ENCODE assay signal across 24 mouse cellular contexts in the genomic region with DNA sequence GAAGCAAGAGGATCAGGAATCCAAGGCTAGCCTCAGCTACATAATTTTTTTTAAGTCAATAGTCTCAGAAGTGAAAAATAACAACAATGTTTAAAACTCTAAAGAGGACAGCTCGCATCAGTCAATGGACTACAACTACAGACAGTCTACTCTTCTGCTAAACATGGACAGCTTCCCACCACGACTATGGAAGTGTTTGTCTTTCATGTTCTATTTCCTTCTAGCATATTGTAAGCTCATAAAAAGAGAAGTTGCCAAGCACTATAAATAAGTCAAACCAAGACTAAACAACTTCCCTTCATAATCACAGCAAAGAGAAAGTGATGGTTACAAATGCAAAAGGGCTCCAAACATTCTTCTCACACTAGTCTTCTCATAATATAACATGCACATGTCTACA. TPM values are rescaled to one million over a fixed set of nuclear protein-coding genes. Genes with fewer than 3 reads are reported as not detected.
DNase-seq lines count a peak whose midpoint lies in the region; ATAC-seq and TF ChIP-seq lines count a peak whose summit lies in the region.
"Had no signal": no experiment of that assay in that cellular context is flagged by ENCODE, and none has a peak within 500 bp of the region (broad histone marks: within the 10 kb centered on the region; RNA-seq: fewer than 3 reads in every experiment).

No protein-coding gene starts in this region.

- H3K27me3 ChIP-seq in heart, postnatal 0 days (ENCODE audit: control insufficient read depth, insufficient read depth, low read length) = no peaks in the 10 kb centered on the region
- H3K27me3 ChIP-seq in heart, embryonic 11.5 days (ENCODE audit: control insufficient read depth, insufficient read depth, low read length) = no peaks in the 10 kb centered on the region
- no peaks in the 10 kb centered on the region for H3K27me3 ChIP-seq in lung, embryonic 16.5 days (ENCODE audit: control insufficient read depth, insufficient read depth, low read depth, low read length)
- H3K27me3 ChIP-seq in stomach, postnatal 0 days (ENCODE audit: control insufficient read depth, insufficient read depth, low read length) = no peaks in the 10 kb centered on the region
- H3K27me3 ChIP-seq: embryonic facial prominence, embryonic 12.5 days; intestine, embryonic 15.5 days; limb, embryonic 13.5 days; liver, embryonic 13.5 days; midbrain, embryonic 13.5 days had no signal

- no peak overlapping the region for H3K4me2 ChIP-seq in heart, postnatal 0 days (ENCODE audit: low read depth, low read length)
- no peak overlapping the region for H3K4me2 ChIP-seq in heart, embryonic 11.5 days
- no peak overlapping the region for H3K4me2 ChIP-seq in lung, embryonic 16.5 days (ENCODE audit: low read depth, low read length)
- H3K4me2 ChIP-seq in stomach, postnatal 0 days (replicated peaks; ENCODE audit: low read depth) = no peak overlapping the region
- H3K4me2 ChIP-seq: embryonic facial prominence, embryonic 12.5 days; intestine, embryonic 15.5 days; limb, embryonic 13.5 days; liver, embryonic 13.5 days; midbrain, embryonic 13.5 days had no signal

- no peak overlapping the region for H3K4me3 ChIP-seq in heart, postnatal 0 days (ENCODE audit: low read depth, low read length)
- H3K4me3 ChIP-seq in heart, embryonic 11.5 days (ENCODE audit: low read depth, low read length) = no peak overlapping the region
- no peak overlapping the region for H3K4me3 ChIP-seq in lung, embryonic 16.5 days (ENCODE audit: low read length)
- H3K4me3 ChIP-seq in stomach, postnatal 0 days (ENCODE audit: low read depth, low read length) = no peak overlapping the region
- H3K4me3 ChIP-seq: embryonic facial prominence, embryonic 12.5 days; hindbrain, embryonic 10.5 days; intestine, embryonic 15.5 days; limb, embryonic 13.5 days; liver, embryonic 13.5 days; megakaryocyte, embryonic 14.5 days; midbrain, embryonic 13.5 days had no signal

- peak overlapping the region; percentile 60 for H3K27ac ChIP-seq in heart, postnatal 0 days (ENCODE audit: low read depth)
- H3K27ac ChIP-seq in heart, embryonic 11.5 days (ENCODE audit: low read depth, low read length) = no peak overlapping the region
- H3K27ac ChIP-seq in lung, embryonic 16.5 days (ENCODE audit: low read length) = no peak overlapping the region
- H3K27ac ChIP-seq in stomach, postnatal 0 days (replicated peaks) = no peak overlapping the region
- H3K27ac ChIP-seq: embryonic facial prominence, embryonic 12.5 days; hindbrain, embryonic 10.5 days; intestine, embryonic 15.5 days; limb, embryonic 13.5 days; liver, embryonic 13.5 days; midbrain, embryonic 13.5 days had no signal

- TF ChIP-seq CTCF in heart, postnatal 0 days (IDR thresholded peaks at IDR 0.05; ENCODE audit: low read depth) = no peak
- TF ChIP-seq CTCF in stomach, postnatal 0 days (IDR thresholded peaks at IDR 0.05; ENCODE audit: low read depth) = no peak

- no peak overlapping the region for H3K9ac ChIP-seq in heart, postnatal 0 days (replicated peaks; ENCODE audit: low read depth, low read length)
- no peak overlapping the region for H3K9ac ChIP-seq in heart, embryonic 11.5 days (ENCODE audit: low read depth, low read length)
- H3K9ac ChIP-seq in lung, embryonic 16.5 days (ENCODE audit: low read length) = no peak overlapping the region
- H3K9ac ChIP-seq in stomach, postnatal 0 days (ENCODE audit: low read length) = no peak overlapping the region
- H3K9ac ChIP-seq: embryonic facial prominence, embryonic 12.5 days; forebrain, postnatal 0 days; intestine, embryonic 15.5 days; limb, embryonic 13.5 days; liver, embryonic 13.5 days; midbrain, embryonic 13.5 days had no signal

- no peak for ATAC-seq in heart, postnatal 0 days (ENCODE audit: insufficient read depth, low read depth)
- no peak for ATAC-seq in heart, embryonic 11.5 days (replicated peaks; ENCODE audit: insufficient number of reproducible peaks, low FRiP score, low TSS enrichment)
- ATAC-seq in lung, embryonic 16.5 days (ENCODE audit: low read depth) = peak; percentile 76
- no peak for ATAC-seq in stomach, postnatal 0 days (ENCODE audit: low FRiP score, low TSS enrichment)
- ATAC-seq: activated CD4-positive, CD25-positive, alpha-beta regulatory T cell, adult 4 months; forebrain, postnatal 0 days; hindbrain, embryonic 16.5 days; intestine, embryonic 15.5 days; midbrain, embryonic 13.5 days had no signal

- peaks cover 34% of the 10 kb centered on the region for H3K4me1 ChIP-seq in heart, postnatal 0 days (ENCODE audit: control insufficient read depth, insufficient read depth)
- H3K4me1 ChIP-seq in heart, embryonic 11.5 days (ENCODE audit: control insufficient read depth, insufficient read depth, low read length) = peaks cover 6% of the 10 kb centered on the region; the same call in 1 of the 2 replicates
- H3K4me1 ChIP-seq in lung, embryonic 16.5 days (replicated peaks; ENCODE audit: control insufficient read depth, insufficient read depth, low read length) = peaks cover 3% of the 10 kb centered on the region; the same call in 1 of the 2 replicates
- no peaks in the 10 kb centered on the region for H3K4me1 ChIP-seq in stomach, postnatal 0 days (replicated peaks; ENCODE audit: control insufficient read depth, insufficient read depth)
- H3K4me1 ChIP-seq: embryonic facial prominence, embryonic 12.5 days; intestine, embryonic 15.5 days; limb, embryonic 13.5 days; liver, embryonic 13.5 days; megakaryocyte, embryonic 14.5 days; midbrain, embryonic 13.5 days had no signal

- TF ChIP-seq EP300 in heart, postnatal 0 days (IDR thresholded peaks at IDR 0.05; ENCODE audit: low read depth) = no peak
- no peak for TF ChIP-seq EP300 in stomach, postnatal 0 days (optimal IDR thresholded peaks at IDR 0.05)

- 0 out of 2 replicates have a peak, but pooled peaks cover 5% of the 10 kb centered on the region for H3K36me3 ChIP-seq in heart, postnatal 0 days (replicated peaks; ENCODE audit: control insufficient read depth, insufficient read depth, low read length)
- no peaks in the 10 kb centered on the region for H3K36me3 ChIP-seq in heart, embryonic 11.5 days (ENCODE audit: control insufficient read depth, insufficient read depth, low read length)
- H3K36me3 ChIP-seq in lung, embryonic 16.5 days (ENCODE audit: control insufficient read depth, insufficient read depth, low read length) = no peaks in the 10 kb centered on the region
- no peaks in the 10 kb centered on the region for H3K36me3 ChIP-seq in stomach, postnatal 0 days (ENCODE audit: control insufficient read depth, insufficient read depth, low read length)
- H3K36me3 ChIP-seq: embryonic facial prominence, embryonic 12.5 days; hindbrain, embryonic 10.5 days; intestine, embryonic 15.5 days; limb, embryonic 13.5 days; liver, embryonic 13.5 days; midbrain, embryonic 13.5 days had no signal

- WGBS in heart, postnatal 0 days = 55% methylated on average over 2 of the region's 2 CpGs
- WGBS in heart, embryonic 11.5 days (ENCODE audit: insufficient replicate concordance) = 72% methylated on average over 2 of the region's 2 CpGs
- 37% methylated on average over 2 of the region's 2 CpGs for WGBS in lung, embryonic 16.5 days
- 33% methylated on average over 2 of the region's 2 CpGs for WGBS in stomach, postnatal 0 days

- DNase-seq in heart, postnatal 0 days (ENCODE audit: low spot score) = no peak
- no peak for DNase-seq in lung, postnatal 4 days
- peak; percentile 29 for DNase-seq in lung, postnatal 25 days (ENCODE audit: low spot score)
- no peak for DNase-seq in stomach, postnatal 0 days (ENCODE audit: low spot score)
- no peak for DNase-seq in thymus, postnatal 36 days
- DNase-seq: adrenal gland, adult 8-10 months; cerebellum, adult 11-12 months; cerebellum, postnatal 10 days; forebrain, postnatal 0 days; kidney, adult 8-10 months; kidney, postnatal 36 days; layer of hippocampus, adult 9-11 months; liver, embryonic 13.5 days; thymus, adult 2 months had no signal

- H3K9me3 ChIP-seq in heart, postnatal 0 days (replicated peaks; ENCODE audit: control insufficient read depth, low read length) = no peaks in the 10 kb centered on the region
- no peaks in the 10 kb centered on the region for H3K9me3 ChIP-seq in heart, embryonic 11.5 days (replicated peaks; ENCODE audit: control insufficient read depth, low read length)
- H3K9me3 ChIP-seq in lung, embryonic 16.5 days (ENCODE audit: control insufficient read depth, low read length) = no peaks in the 10 kb centered on the region
- no peaks in the 10 kb centered on the region for H3K9me3 ChIP-seq in stomach, postnatal 0 days (ENCODE audit: control insufficient read depth, low read length)
- H3K9me3 ChIP-seq: embryonic facial prominence, embryonic 12.5 days; hindbrain, embryonic 10.5 days; intestine, embryonic 15.5 days; limb, embryonic 13.5 days; liver, embryonic 13.5 days; megakaryocyte, embryonic 14.5 days; midbrain, embryonic 13.5 days had no signal

RNA-seq across cellular contexts. Expression of a gene that starts 38.6 kb away (rescaled TPM):
- total RNA-seq in heart, postnatal 0 days (2014; rRNA removed; ENCODE audit: low replicate concordance) = 28.9 and 39.8 TPM in 2 replicates
- polyA plus RNA-seq in heart, postnatal 0 days (2015; fragmentation: Nextera tagmentation; extraction: Ambion mirVana) = 2.4 and 2.5 TPM in 2 replicates
- 1.4 and 2.7 TPM in 2 replicates for polyA plus RNA-seq in heart, embryonic 11.5 days (2014; fragmentation: Nextera tagmentation; extraction: Ambion mirVana)
- polyA plus RNA-seq in lung, embryonic 16.5 days (2015; fragmentation: Nextera tagmentation; extraction: Ambion mirVana) = 1.7 and 1.8 TPM in 2 replicates
- 0.93 and 0.97 TPM in 2 replicates for polyA plus RNA-seq in stomach, postnatal 0 days (2015; fragmentation: Nextera tagmentation; extraction: Ambion mirVana)
